Mouse (Mus musculus): ENCODE measurements around the gene Kpna3. TPM values are rescaled to one million over a fixed set of nuclear protein-coding genes. Genes with fewer than 3 reads are reported as not detected.
A peak's percentile ranks its signal among the peaks of the same experiment; 100 is the strongest.

The Kpna3 gene
- polyA plus RNA-seq, 1 experiment from 2014 or later: 72.6 TPM

DNA sequence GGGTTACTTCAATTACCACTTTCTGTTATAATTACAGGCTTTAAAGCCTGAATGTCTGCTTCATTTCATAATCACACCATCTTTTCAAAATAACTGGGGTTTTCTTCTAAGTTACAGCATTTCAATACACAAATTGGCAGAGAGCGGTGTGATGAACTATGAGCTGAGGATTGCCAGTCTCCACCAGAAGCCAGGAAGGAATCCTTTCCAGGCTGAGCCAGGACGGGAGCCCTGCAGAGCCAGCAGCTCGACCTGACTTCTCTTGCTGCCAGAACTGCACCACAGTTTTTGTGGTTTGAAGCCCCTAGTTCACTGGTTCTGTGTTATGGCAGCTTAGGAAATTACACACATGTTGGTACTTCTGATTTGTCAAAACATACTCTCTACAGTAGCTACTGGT lies 75.0 kb downstream of the Kpna3 start:
- Histone ChIP-seq H3K27ac (no peak overlapping the region), H3K9me3 (no peaks in the 10 kb centered on the region), H3K4me2 (no peak overlapping the region), H3K27me3 (replicated peaks) (no peaks in the 10 kb centered on the region), H3K4me1 (peaks cover 4% of the 10 kb centered on the region; the same call in 1 of the 2 replicates), H3K9ac (no peak overlapping the region), H3K36me3 (replicated peaks) (peaks cover 9% of the 10 kb centered on the region; the same call in 1 of the 2 replicates), H3K4me3 (no peak overlapping the region)
- ATAC-seq (replicated peaks): no peak
- 95% methylated on average over 3 of the region's 3 CpGs for WGBS

- Histone ChIP-seq H3K27me3 (replicated peaks) (no peaks in the 10 kb centered on the region), H3K4me2 (no peak overlapping the region), H3K9me3 (no peaks in the 10 kb centered on the region), H3K4me1 (peaks cover 4% of the 10 kb centered on the region; the same call in 1 of the 2 replicates), H3K27ac (no peak overlapping the region), H3K9ac (no peak overlapping the region), H3K36me3 (replicated peaks) (peaks cover 9% of the 10 kb centered on the region; the same call in 1 of the 2 replicates), H3K4me3 (no peak overlapping the region)
- ATAC-seq (replicated peaks): no peak
- 93% methylated on average over 2 of the region's 2 CpGs for WGBS
Measured at GRCm38 (mm10) chr14:61363734-61364133, 75.9 kb downstream of the Kpna3 start.

GRCm38 (mm10) chr14:61362268-61362667 lies 77.4 kb downstream of the Kpna3 start:
- no peaks in the 10 kb centered on the region for H3K27me3 ChIP-seq (replicated peaks)
- peaks cover 7% of the 10 kb centered on the region; the same call in 1 of the 2 replicates for H3K36me3 ChIP-seq (replicated peaks)
- ATAC-seq (replicated peaks): no peak
- WGBS: 89% methylated on average over 2 of the region's 2 CpGs
- no peak overlapping the region for H3K27ac ChIP-seq
- H3K9ac ChIP-seq: no peak overlapping the region
- no peaks in the 10 kb centered on the region for H3K9me3 ChIP-seq
- H3K4me1 ChIP-seq: peaks cover 4% of the 10 kb centered on the region; the same call in 1 of the 2 replicates
- H3K4me3 ChIP-seq: no peak overlapping the region
- H3K4me2 ChIP-seq: no peak overlapping the region

DNA sequence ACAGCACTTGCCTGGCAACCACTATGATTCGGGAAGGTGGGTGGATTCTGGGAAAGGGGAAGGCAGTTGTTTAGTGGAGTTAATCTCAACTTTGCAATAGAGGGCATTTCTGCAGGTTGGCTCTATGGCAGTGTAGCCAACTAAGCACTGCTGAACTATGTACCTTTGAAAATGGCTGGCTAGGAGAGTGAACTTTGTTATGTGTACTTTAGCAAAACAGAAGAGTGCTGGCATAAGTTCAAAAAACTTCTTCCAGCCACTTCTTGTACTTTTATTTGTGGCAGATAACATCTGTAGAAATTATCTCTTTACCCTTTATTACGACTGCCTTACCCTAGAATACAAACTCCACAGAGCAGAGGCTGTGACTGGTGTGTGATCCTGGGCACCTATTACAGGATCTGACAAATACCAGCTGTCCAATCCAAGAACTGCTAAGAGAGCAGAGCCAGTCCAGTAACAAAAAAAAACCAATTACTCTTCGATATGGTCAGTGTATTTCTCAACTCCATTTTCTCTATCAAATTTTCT lies 78.6 kb downstream of the Kpna3 start:
- Histone ChIP-seq H3K9ac (no peak overlapping the region), H3K36me3 (replicated peaks) (no peaks in the 10 kb centered on the region), H3K9me3 (no peaks in the 10 kb centered on the region), H3K4me1 (peaks cover 4% of the 10 kb centered on the region; the same call in 1 of the 2 replicates), H3K4me2 (peak overlapping the region; percentile 66), H3K4me3 (peak overlapping the region; percentile 67), H3K27ac (no peak overlapping the region), H3K27me3 (replicated peaks) (no peaks in the 10 kb centered on the region)
- ATAC-seq (replicated peaks): no peak
- WGBS: 63% methylated on average over 3 of the region's 3 CpGs

DNA sequence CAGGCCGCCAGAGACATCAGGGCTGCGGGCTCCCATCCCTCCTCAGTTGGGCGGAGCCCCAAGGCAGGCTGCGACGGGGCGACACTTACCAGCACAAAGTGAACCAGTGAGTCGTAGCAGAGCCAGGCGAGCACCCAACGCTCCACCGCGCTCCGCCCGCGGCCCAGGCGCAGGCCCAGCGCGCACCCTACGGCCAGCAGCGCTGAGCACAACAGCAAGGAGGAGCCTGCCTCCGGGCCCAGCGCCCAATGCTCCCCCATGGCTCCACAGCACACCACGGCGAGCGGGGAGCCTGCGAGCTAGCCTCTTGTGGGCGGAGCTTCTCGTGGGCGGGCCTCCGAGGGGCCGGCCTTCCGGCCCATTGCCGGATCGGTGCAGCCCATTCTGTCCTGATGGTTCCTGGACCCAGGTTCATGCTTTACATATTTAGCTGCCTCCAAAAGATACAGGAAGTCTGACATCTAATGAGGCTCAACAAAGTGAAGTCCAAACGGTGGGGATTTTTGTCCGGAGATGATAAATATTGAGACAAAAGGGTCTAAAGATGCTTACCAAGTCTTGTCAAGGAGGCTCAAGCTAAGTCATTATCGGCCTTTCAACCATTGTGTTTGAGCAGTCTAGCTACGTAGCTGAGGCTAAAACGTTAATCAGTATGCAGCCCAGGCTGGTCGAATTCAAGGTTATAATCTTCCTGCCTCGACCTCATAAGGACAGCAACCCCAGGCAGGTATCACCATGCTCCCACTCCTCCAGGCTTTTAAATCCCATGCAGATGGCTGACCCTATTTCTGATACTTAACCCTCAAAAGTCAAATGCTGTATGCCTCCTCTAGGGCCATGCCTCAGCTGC lies 79.3 kb downstream of the Kpna3 start, which contains the start of gene Ebpl:
Ebpl (minus strand) TSS at position 309 of the 850 bp plus-strand sequence.
- under 1% methylated on average over 40 of the region's 40 CpGs for WGBS
- Histone ChIP-seq H3K4me1 (peaks cover 4% of the 10 kb centered on the region; the same call in 1 of the 2 replicates), H3K36me3 (replicated peaks) (no peaks in the 10 kb centered on the region), H3K4me3 (peak within 1 kb of the TSS; percentile 67), H3K4me2 (peak within 1 kb of the TSS; percentile 66), H3K27me3 (replicated peaks) (no peaks in the 10 kb centered on the region), H3K9ac (peak within 1 kb of the TSS; percentile 73), H3K27ac (peak within 1 kb of the TSS; percentile 81), H3K9me3 (no peaks in the 10 kb centered on the region)
- ATAC-seq (replicated peaks): peak; percentile 96

GRCm38 (mm10) chr14:61354251-61355235 lies 85.1 kb downstream of the Kpna3 start:
- Histone ChIP-seq H3K27me3 (replicated peaks) (no peaks in the 10 kb centered on the region), H3K4me1 (no peaks in the 10 kb centered on the region), H3K9me3 (no peaks in the 10 kb centered on the region), H3K9ac (no peak overlapping the region), H3K36me3 (replicated peaks) (no peaks in the 10 kb centered on the region), H3K4me2 (no peak overlapping the region), H3K4me3 (no peak overlapping the region), H3K27ac (no peak overlapping the region)
- 74% methylated on average over 10 of the region's 10 CpGs for WGBS
- ATAC-seq (replicated peaks): no peak

DNA sequence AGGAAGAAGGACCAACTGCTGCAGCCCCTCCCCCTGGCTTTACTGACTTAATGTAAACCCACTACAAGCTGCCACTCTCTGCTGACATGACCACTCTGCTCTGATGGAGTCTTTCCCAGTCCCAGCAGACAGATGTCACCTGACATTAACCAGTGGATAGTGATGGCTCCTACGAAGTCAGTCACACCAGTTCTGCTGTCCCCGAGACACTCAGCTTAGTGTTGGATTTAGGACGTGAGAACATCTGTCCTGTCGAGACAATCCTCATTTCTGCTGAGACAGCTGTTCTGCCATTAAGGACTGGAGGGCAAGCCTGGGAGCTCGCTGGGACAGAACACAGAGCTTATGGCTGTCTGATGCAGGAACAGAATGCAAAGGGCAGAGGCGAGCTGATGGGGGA lies 88.9 kb downstream of the Kpna3 start:
- ATAC-seq (replicated peaks): no peak
- 62% methylated on average over 6 of the region's 6 CpGs for WGBS
- H3K9ac ChIP-seq: no peak overlapping the region
- H3K36me3 ChIP-seq (replicated peaks): no peaks in the 10 kb centered on the region
- no peak overlapping the region for H3K4me3 ChIP-seq
- no peaks in the 10 kb centered on the region for H3K4me1 ChIP-seq
- H3K4me2 ChIP-seq: no peak overlapping the region
- no peaks in the 10 kb centered on the region for H3K27me3 ChIP-seq (replicated peaks)
- no peaks in the 10 kb centered on the region for H3K9me3 ChIP-seq
- no peak overlapping the region for H3K27ac ChIP-seq

- Histone ChIP-seq H3K9me3 (no peaks in the 10 kb centered on the region), H3K27ac (no peak overlapping the region), H3K27me3 (replicated peaks) (no peaks in the 10 kb centered on the region), H3K4me1 (no peaks in the 10 kb centered on the region), H3K36me3 (replicated peaks) (no peaks in the 10 kb centered on the region), H3K9ac (no peak overlapping the region), H3K4me3 (no peak overlapping the region), H3K4me2 (no peak overlapping the region)
- no peak for ATAC-seq (replicated peaks)
- 89% methylated on average over 4 of the region's 4 CpGs for WGBS
Measured at GRCm38 (mm10) chr14:61349876-61350275, 89.8 kb downstream of the Kpna3 start.

DNA sequence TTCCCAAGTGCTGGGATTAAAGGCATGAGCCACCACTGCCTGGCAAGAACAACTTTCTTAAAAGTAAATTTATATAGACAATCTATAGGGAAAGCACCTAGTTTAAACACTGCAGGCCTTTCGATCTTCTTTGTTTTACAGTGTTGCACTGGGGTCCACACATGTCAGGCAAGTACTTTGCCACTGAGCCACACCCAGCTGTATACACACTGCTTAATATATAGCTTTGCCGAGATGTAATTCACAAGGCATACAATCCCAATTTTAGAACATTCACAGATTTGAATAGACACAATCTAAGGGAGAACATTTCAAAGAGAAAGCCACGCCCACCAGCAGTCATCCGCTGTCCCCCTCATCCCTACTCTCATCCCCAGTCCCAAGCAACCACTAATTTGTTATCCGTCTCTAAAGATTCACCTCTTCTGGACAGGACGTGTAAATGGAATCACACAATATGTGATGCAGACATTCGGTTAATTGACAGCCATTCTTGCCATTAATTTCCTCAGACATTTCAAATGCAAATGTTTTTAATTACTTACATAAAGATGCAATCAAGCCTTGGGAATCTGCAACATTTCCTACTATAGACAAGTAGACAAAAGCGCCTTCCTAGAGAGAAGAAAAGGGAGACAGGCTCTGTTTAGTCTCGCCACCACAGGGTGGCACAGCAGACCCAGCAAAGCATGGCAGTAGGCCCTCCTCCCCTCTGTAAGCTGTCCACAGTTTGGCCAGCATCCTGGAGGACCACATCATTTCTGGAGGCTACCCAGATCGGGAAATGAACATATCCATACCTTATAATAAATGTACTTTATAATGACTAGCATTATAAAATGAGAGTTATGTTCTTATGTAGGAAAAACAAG lies 92.6 kb downstream of the Kpna3 start:
- no peak overlapping the region for H3K4me3 ChIP-seq
- 62% methylated on average over 10 of the region's 10 CpGs for WGBS
- no peak overlapping the region for H3K4me2 ChIP-seq
- no peaks in the 10 kb centered on the region for H3K27me3 ChIP-seq (replicated peaks)
- H3K27ac ChIP-seq: no peak overlapping the region
- no peaks in the 10 kb centered on the region for H3K4me1 ChIP-seq
- no peak overlapping the region for H3K9ac ChIP-seq
- H3K9me3 ChIP-seq: no peaks in the 10 kb centered on the region
- ATAC-seq (replicated peaks): peak; percentile 69; the same call in 1 of the 2 replicates
- H3K36me3 ChIP-seq (replicated peaks): no peaks in the 10 kb centered on the region

- Histone ChIP-seq H3K4me1 (no peaks in the 10 kb centered on the region), H3K36me3 (replicated peaks) (no peaks in the 10 kb centered on the region), H3K27ac (no peak overlapping the region), H3K9me3 (no peaks in the 10 kb centered on the region), H3K4me3 (no peak overlapping the region), H3K9ac (no peak overlapping the region), H3K27me3 (replicated peaks) (no peaks in the 10 kb centered on the region), H3K4me2 (no peak overlapping the region)
- no peak for ATAC-seq (replicated peaks)
- WGBS: 76% methylated on average over 5 of the region's 5 CpGs
Measured at GRCm38 (mm10) chr14:61344590-61344989, 95.1 kb downstream of the Kpna3 start.

DNA sequence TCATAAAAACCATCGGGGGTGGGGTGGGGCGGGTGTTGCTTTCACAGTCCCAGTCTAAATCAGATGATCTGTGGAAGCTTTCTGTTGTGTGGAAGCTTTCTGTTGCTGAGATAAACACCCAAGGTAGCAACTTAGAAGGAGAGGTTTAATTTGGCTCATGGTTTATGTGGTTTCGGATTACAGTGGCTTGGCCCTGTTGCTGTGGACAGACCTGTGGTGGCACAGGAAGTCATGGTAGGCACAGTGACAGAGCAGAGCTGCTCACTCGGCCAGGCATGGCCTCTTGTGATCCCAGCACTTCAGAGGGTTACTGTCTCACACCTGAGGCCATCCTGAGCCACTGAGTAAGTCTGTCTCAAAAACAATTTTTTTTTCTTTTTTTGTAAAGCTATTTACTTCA lies 100.3 kb downstream of the Kpna3 start:
- no peak overlapping the region for H3K9ac ChIP-seq
- ATAC-seq (replicated peaks): no peak
- no peaks in the 10 kb centered on the region for H3K27me3 ChIP-seq (replicated peaks)
- H3K4me3 ChIP-seq: no peak overlapping the region
- no peak overlapping the region for H3K27ac ChIP-seq
- no peaks in the 10 kb centered on the region for H3K4me1 ChIP-seq
- no peaks in the 10 kb centered on the region for H3K36me3 ChIP-seq (replicated peaks)
- 84% methylated on average over 4 of the region's 4 CpGs for WGBS
- H3K9me3 ChIP-seq: no peaks in the 10 kb centered on the region
- H3K4me2 ChIP-seq: no peak overlapping the region
